Mouse (Mus musculus) brain, adult 10 weeks (tissue): ENCODE measurements around the gene Nat8f7. TPM values are rescaled to one million over a fixed set of nuclear protein-coding genes. Genes with fewer than 3 reads are reported as not detected.

Experiments
- polyA plus RNA-seq: library from polyadenylated mRNA; stranded (reverse); fragments of 350-450 nt; fragmentation: Illumina TruSeq; extraction: RNeasy Lipid Tissue Mini Kit (QIAGEN cat#74804); gene quantifications from one replicate; pipeline ENCODE4 v1.2.3, GENCODE M21; 2015; ENCODE audit warnings: low read depth, low replicate concordance

The Nat8f7 gene
- 1.00 TPM for polyA plus RNA-seq

GRCm38 (mm10) chr6:85713105-85713504, at the start of gene Nat8f7:
Gene Nat8f7 (minus strand): TSS chr6:85713205.

Other genes starting within 250 kb of the Nat8f7 start
- gene Fbxo41, start 210.2 kb downstream of the Nat8f7 start, polyA plus RNA-seq, result 39.8 TPM
- gene Egr4, start 199.6 kb downstream of the Nat8f7 start, polyA plus RNA-seq, result 17.8 TPM
- gene Alms1, start 125.7 kb downstream of the Nat8f7 start, polyA plus RNA-seq, result 3.9 TPM
- 11.6 TPM for gene Nat8f3, start 52.5 kb upstream of the Nat8f7 start, polyA plus RNA-seq
- gene Nat8f6, start 107.7 kb upstream of the Nat8f7 start, polyA plus RNA-seq, result 0.98 TPM
- gene Nat8f5, start 107.8 kb upstream of the Nat8f7 start, polyA plus RNA-seq, result 5.1 TPM
- 4.3 TPM for gene Nat8, start 118.9 kb upstream of the Nat8f7 start, polyA plus RNA-seq
- 0.22 TPM for gene Nat8f2, start 156.0 kb upstream of the Nat8f7 start, polyA plus RNA-seq
- gene Nat8f4, start 191.7 kb upstream of the Nat8f7 start, polyA plus RNA-seq, result 12.3 TPM
- 133 TPM for gene Tprkb, start 198.7 kb upstream of the Nat8f7 start, polyA plus RNA-seq
- gene Nat8f1, start 202.5 kb upstream of the Nat8f7 start, polyA plus RNA-seq, result 41.6 TPM
- 62.3 TPM for gene Dusp11, start 248.5 kb upstream of the Nat8f7 start, polyA plus RNA-seq